Mouse (Mus musculus): ENCODE results near the gene Rhbdl3. TPM values are rescaled to one million over a fixed set of nuclear protein-coding genes. Genes with fewer than 3 reads are reported as not detected.
A peak's percentile ranks its signal among the peaks of the same experiment; 100 is the strongest.

Gene Rhbdl3
- polyA plus RNA-seq, 1 experiment: 12.6 TPM

DNA sequence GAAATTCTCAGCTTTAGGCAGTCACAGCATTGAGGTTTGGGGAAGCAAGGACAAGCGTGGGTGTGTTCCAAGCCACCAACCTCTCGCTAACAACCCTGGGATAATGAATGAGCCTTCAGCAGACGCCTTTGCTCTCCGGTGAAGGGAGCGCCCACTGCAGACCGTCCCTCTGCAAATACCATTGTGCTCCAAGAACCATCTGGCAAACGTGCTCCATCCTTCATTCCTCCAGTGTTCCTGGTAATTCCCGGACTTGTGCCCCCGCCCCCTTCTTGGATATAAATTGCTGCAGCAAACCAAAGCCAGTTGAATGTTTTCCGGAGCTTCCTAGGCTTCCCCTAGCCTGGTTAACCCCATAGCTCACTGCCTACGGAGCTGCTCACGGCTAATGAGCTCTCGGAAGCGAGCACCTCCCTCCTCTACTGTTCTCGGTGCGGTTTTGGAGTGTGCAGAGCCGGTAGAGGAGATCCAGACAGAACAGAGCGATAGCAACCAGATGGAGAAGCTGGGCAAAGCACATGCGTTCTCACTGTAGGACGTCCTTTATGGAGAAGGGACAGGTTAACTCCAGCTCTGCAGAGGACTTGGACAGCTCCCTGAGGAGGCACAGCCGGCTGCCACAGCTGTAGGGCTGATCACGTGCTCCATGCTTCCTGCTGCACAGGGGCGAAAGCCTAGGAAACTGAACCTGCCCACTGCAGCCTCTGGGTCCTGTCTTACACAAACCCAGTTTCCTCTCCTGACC lies 10.8 kb upstream of the Rhbdl3 start:
- Histone ChIP-seq H3K4me3 (replicated peaks; ENCODE audit: insufficient read depth, low read depth, low read length) (peak overlapping the region; percentile 43), H3K27ac (ENCODE audit: insufficient read depth, low read length) (no peak overlapping the region), H3K4me1 (ENCODE audit: control insufficient read depth, insufficient read depth, low read length) (peaks cover 4% of the 10 kb centered on the region; the same call in 1 of the 2 replicates), H3K27me3 (ENCODE audit: control insufficient read depth, insufficient read depth, low read length) (no peaks in the 10 kb centered on the region)
- DNase-seq: peak; percentile 26 to 39
- under 1% methylated on average over 23 of the region's 23 CpGs for WGBS
- no peak for TF ChIP-seq POLR2A (IDR thresholded peaks at IDR 0.05; ENCODE audit: borderline replicate concordance, insufficient read depth, low read length)
- TF ChIP-seq CTCF (IDR thresholded peaks at IDR 0.05; ENCODE audit: borderline replicate concordance, insufficient read depth, low read depth, low read length): no peak

DNA sequence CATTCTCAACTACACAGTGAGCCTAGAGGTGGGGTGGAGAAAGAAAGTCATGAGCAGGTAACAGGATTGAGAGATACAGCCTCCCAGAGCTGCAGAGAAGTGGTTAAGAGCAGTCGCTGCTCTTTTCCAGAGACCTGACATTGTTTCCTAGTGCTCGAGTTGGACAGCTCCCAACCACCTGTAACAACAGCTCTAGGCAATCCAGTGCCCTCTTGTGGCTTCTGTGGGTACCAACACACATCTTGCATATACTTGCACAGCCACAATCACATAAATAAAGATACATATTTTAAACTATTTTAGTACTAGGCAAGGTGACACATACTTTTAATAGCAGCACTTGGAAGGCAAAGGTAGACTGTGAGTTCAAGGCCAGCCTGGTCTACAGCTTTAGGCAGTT lies 9.7 kb upstream of the Rhbdl3 start:
- WGBS: 81% methylated on average over 2 of the region's 2 CpGs
- Histone ChIP-seq H3K27me3 (ENCODE audit: control insufficient read depth, insufficient read depth, low read length) (no peaks in the 10 kb centered on the region), H3K27ac (ENCODE audit: insufficient read depth, low read length) (no peak overlapping the region), H3K4me3 (replicated peaks; ENCODE audit: insufficient read depth, low read depth, low read length) (no peak overlapping the region), H3K4me1 (ENCODE audit: control insufficient read depth, insufficient read depth, low read length) (peaks cover 4% of the 10 kb centered on the region; the same call in 1 of the 2 replicates)
- no peak for DNase-seq
- no peak for TF ChIP-seq CTCF (IDR thresholded peaks at IDR 0.05; ENCODE audit: borderline replicate concordance, insufficient read depth, low read depth, low read length)
- no peak for TF ChIP-seq POLR2A (IDR thresholded peaks at IDR 0.05; ENCODE audit: borderline replicate concordance, insufficient read depth, low read length)

DNA sequence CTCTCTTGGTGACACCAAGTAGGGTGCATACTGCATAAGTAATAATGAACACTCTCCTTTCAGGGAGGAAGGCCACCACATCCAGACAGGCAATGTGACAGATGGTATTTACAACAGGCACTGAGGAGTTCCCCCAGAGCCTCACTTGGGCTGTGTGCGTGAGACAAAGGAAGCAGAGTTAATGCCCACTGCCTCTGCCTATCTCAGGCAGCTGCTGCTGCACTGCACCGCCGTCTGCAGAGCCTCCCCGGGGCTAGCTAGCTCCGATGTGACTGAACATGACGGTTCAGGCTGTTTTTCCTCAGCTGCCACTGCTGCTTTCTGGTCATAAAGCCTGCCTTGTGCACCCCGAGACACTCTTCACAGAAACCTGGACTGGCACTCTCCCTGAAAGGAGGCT lies 8.2 kb upstream of the Rhbdl3 start:
- H3K27me3 ChIP-seq (ENCODE audit: control insufficient read depth, insufficient read depth, low read length): no peaks in the 10 kb centered on the region
- 48% methylated on average over 7 of the region's 7 CpGs for WGBS
- no peak overlapping the region for H3K27ac ChIP-seq (ENCODE audit: insufficient read depth, low read length)
- peaks cover 4% of the 10 kb centered on the region; the same call in 1 of the 2 replicates for H3K4me1 ChIP-seq (ENCODE audit: control insufficient read depth, insufficient read depth, low read length)
- H3K4me3 ChIP-seq (replicated peaks; ENCODE audit: insufficient read depth, low read depth, low read length): no peak overlapping the region
- no peak for TF ChIP-seq POLR2A (IDR thresholded peaks at IDR 0.05; ENCODE audit: borderline replicate concordance, insufficient read depth, low read length)
- TF ChIP-seq CTCF (IDR thresholded peaks at IDR 0.05; ENCODE audit: borderline replicate concordance, insufficient read depth, low read depth, low read length): no peak
- no peak for DNase-seq

DNA sequence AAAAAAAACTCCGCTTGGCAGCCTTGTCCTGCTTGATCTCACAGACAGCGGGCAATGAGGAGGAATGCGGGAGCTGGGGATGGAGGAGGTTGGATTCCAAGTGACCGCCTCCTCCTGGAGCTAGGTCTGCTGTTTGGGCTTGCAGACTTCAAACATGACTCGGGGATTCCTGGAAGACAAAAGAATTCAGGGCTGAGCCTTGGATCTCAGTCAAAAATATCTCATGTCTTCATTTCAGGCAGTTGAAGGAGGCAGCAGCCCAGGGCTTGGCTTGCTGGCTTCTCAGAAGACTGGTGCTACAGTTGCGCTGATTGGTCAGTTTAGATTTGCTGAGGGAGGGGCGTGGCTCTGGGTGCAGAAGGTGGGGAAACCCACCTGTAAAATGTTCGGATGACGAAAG lies 5.6 kb upstream of the Rhbdl3 start:
- Histone ChIP-seq H3K27ac (ENCODE audit: insufficient read depth, low read length) (no peak overlapping the region), H3K27me3 (ENCODE audit: control insufficient read depth, insufficient read depth, low read length) (no peaks in the 10 kb centered on the region; the same call in 1 of the 2 replicates), H3K4me1 (ENCODE audit: control insufficient read depth, insufficient read depth, low read length) (peaks cover 4% of the 10 kb centered on the region; the same call in 1 of the 2 replicates), H3K4me3 (replicated peaks; ENCODE audit: insufficient read depth, low read depth, low read length) (no peak overlapping the region)
- no peak for DNase-seq
- TF ChIP-seq POLR2A (IDR thresholded peaks at IDR 0.05; ENCODE audit: borderline replicate concordance, insufficient read depth, low read length) (no peak), CTCF (IDR thresholded peaks at IDR 0.05; ENCODE audit: borderline replicate concordance, insufficient read depth, low read depth, low read length) (no peak)
- 55% methylated on average over 9 of the region's 9 CpGs for WGBS

DNA sequence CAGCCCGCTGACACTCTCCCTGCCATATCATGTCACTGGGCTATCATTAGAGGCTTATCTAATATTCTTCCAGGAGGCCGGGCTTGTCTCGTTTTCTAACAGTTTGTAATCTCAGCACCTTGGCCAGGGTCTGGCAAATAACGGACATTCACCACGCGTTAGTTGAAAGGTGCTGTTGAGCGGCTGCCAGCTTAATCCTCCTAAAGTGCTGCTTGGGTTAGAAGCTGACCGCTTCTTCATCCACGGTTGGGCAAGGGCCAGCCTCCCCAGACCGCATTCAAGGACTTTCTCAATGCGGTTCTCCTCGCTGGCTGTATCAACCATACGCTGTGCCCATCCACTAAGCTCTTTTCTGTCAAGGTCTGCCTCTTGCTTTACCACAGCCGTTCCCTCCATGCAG lies 4.9 kb upstream of the Rhbdl3 start:
- 38% methylated on average over 14 of the region's 14 CpGs for WGBS
- Histone ChIP-seq H3K27ac (ENCODE audit: insufficient read depth, low read length) (no peak overlapping the region), H3K27me3 (ENCODE audit: control insufficient read depth, insufficient read depth, low read length) (no peaks in the 10 kb centered on the region; the same call in 1 of the 2 replicates), H3K4me1 (ENCODE audit: control insufficient read depth, insufficient read depth, low read length) (no peaks in the 10 kb centered on the region), H3K4me3 (replicated peaks; ENCODE audit: insufficient read depth, low read depth, low read length) (no peak overlapping the region)
- DNase-seq: no peak
- TF ChIP-seq POLR2A (IDR thresholded peaks at IDR 0.05; ENCODE audit: borderline replicate concordance, insufficient read depth, low read length) (no peak), CTCF (IDR thresholded peaks at IDR 0.05; ENCODE audit: borderline replicate concordance, insufficient read depth, low read depth, low read length) (no peak)

DNA sequence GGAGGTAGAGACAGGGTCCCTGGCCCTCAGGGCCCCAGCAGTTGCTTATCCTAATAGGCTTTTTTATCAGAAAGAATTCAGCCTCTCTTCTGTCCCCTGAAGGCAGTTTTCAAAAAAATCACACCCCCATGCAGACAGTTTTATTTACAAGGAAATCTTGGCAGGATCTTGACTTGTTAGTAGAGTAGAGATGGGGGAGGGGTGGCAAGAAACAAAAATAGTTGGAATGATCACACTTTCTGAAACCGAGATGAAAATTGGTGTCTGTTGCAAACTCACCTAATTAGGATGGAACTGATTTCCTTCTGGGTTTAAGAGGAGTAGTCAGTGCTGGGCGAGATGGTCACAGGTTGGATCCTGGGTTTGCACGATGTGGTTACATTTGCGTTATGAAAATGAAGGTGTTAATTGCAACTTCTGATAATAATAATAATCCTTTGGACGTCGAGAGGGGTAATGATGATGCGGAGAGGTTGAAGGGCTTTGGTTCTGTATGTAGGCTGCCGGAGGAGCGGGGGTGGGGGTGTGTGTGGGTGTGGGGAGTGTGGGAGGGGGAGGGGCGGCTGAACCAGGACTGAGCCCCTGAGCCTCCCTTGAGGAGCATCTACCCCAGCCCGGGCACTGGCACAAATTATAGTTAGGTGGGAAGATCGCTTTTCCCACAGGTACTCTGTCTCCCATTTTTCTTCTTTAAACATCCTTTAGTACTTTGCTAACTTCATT lies 1.0 kb upstream of the Rhbdl3 start:
- H3K4me1 ChIP-seq (ENCODE audit: control insufficient read depth, insufficient read depth, low read length): no peaks in the 10 kb centered on the region
- WGBS: 29% methylated on average over 12 of the region's 12 CpGs
- TF ChIP-seq CTCF (IDR thresholded peaks at IDR 0.05; ENCODE audit: borderline replicate concordance, insufficient read depth, low read depth, low read length) (no peak), POLR2A (IDR thresholded peaks at IDR 0.05; ENCODE audit: borderline replicate concordance, insufficient read depth, low read length) (no peak)
- H3K27ac ChIP-seq (ENCODE audit: insufficient read depth, low read length): no peak overlapping the region
- H3K27me3 ChIP-seq (ENCODE audit: control insufficient read depth, insufficient read depth, low read length): no peaks in the 10 kb centered on the region; the same call in 1 of the 2 replicates
- H3K4me3 ChIP-seq (replicated peaks; ENCODE audit: insufficient read depth, low read depth, low read length): no peak overlapping the region
- DNase-seq: no peak

DNA sequence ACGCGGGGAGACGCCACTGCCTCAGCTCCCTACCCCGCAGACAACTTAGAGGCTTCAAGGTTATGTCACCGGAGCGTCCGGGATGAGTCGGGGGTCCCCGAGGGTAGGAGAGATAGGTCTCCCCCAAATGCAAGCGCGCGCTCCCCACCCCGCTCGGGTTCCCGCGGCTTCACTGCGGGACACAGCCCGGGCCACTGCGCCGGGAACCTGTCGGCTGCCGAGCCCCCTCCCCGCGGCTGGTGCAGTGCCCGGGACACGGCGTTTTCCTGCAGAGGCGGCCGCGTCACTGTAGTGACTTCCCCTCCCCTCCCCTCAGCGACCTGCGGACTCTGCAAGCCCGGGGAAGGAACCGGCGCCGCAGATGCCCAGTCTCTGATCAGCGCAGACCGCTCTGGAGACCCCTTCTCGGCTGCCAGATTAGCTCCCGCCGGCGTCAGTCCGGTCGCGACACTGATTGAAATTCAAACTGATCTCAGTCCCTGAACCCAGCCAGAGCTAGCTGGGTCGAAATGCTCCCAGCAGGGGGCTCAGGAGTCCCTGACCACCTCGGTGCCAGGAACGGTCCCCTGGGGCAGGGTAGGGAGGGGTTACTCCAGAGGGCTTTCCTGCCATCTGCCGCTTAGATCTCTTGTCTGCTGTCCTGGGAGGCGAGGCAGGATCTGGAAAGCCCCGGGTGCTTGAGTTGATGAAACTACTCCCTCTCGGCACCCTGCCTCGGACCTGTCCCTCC lies 769 bp downstream of the Rhbdl3 start:
- peak; percentile 41 to 46 for DNase-seq
- under 1% methylated on average over 53 of the region's 53 CpGs for WGBS
- TF ChIP-seq POLR2A (IDR thresholded peaks at IDR 0.05; ENCODE audit: borderline replicate concordance, insufficient read depth, low read length): no peak
- TF ChIP-seq CTCF (IDR thresholded peaks at IDR 0.05; ENCODE audit: borderline replicate concordance, insufficient read depth, low read depth, low read length): no peak
- Histone ChIP-seq H3K27me3 (ENCODE audit: control insufficient read depth, insufficient read depth, low read length) (no peaks in the 10 kb centered on the region; the same call in 1 of the 2 replicates), H3K4me1 (ENCODE audit: control insufficient read depth, insufficient read depth, low read length) (no peaks in the 10 kb centered on the region), H3K27ac (ENCODE audit: insufficient read depth, low read length) (no peak overlapping the region), H3K4me3 (replicated peaks; ENCODE audit: insufficient read depth, low read depth, low read length) (peak overlapping the region; percentile 43)
